Comparison of ENCODE assay signal across 8 mouse cellular contexts in genomic region chr17:85799081-85799864, GRCm38 (mm10).
DNase-seq lines count a peak whose midpoint lies in the region; ATAC-seq and TF ChIP-seq lines count a peak whose summit lies in the region.

No protein-coding gene starts in this region.

- DNase-seq in kidney, postnatal 10 days: no peak
- peak; percentile 41 for DNase-seq in limb, embryonic 11.5 days (ENCODE audit: low spot score)
- DNase-seq in cerebellum, adult 2 months: no peak
- no peak for DNase-seq in right cerebral cortex, postnatal 14 days
- DNase-seq in left cerebral cortex, adult 11 months (ENCODE audit: low spot score): no peak

- no peaks in the 10 kb centered on the region for H3K9me3 ChIP-seq in kidney, embryonic 14.5 days (ENCODE audit: control insufficient read depth, low read length)
- no peaks in the 10 kb centered on the region for H3K9me3 ChIP-seq in embryonic facial prominence, embryonic 15.5 days (replicated peaks)
- no peaks in the 10 kb centered on the region for H3K9me3 ChIP-seq in limb, embryonic 11.5 days (ENCODE audit: control insufficient read depth, low read length)
- no peaks in the 10 kb centered on the region for H3K9me3 ChIP-seq in neural tube, embryonic 15.5 days (replicated peaks)

- H3K27ac ChIP-seq in kidney, embryonic 14.5 days (ENCODE audit: low read depth, low read length): peak overlapping the region; percentile 73
- H3K27ac ChIP-seq in embryonic facial prominence, embryonic 15.5 days (replicated peaks): peak overlapping the region; percentile 45
- no peak overlapping the region for H3K27ac ChIP-seq in limb, embryonic 11.5 days (replicated peaks; ENCODE audit: low read depth, low read length)
- no peak overlapping the region for H3K27ac ChIP-seq in neural tube, embryonic 15.5 days (replicated peaks)
- no peak overlapping the region for H3K27ac ChIP-seq in cerebellum, adult 2 months (ENCODE audit: insufficient read depth, low read length)

- H3K4me1 ChIP-seq in kidney, embryonic 14.5 days (ENCODE audit: control insufficient read depth, insufficient read depth, low read length): peaks cover 4% of the 10 kb centered on the region; the same call in 1 of the 2 replicates
- H3K4me1 ChIP-seq in embryonic facial prominence, embryonic 15.5 days: peaks cover 15% of the 10 kb centered on the region
- H3K4me1 ChIP-seq in limb, embryonic 11.5 days (ENCODE audit: control insufficient read depth, insufficient read depth, low read length): peaks cover 28% of the 10 kb centered on the region
- H3K4me1 ChIP-seq in neural tube, embryonic 15.5 days: peaks cover 21% of the 10 kb centered on the region
- peaks cover 3% of the 10 kb centered on the region for H3K4me1 ChIP-seq in cerebellum, adult 2 months (ENCODE audit: control insufficient read depth, insufficient read depth, low read length)

- peaks cover 41% of the 10 kb centered on the region for H3K27me3 ChIP-seq in kidney, embryonic 14.5 days (ENCODE audit: control insufficient read depth, insufficient read depth, low read length)
- peaks cover 31% of the 10 kb centered on the region for H3K27me3 ChIP-seq in embryonic facial prominence, embryonic 15.5 days
- H3K27me3 ChIP-seq in limb, embryonic 11.5 days (ENCODE audit: control insufficient read depth, insufficient read depth, low read length): 0 out of 2 replicates have a peak, but pooled peaks cover 10% of the 10 kb centered on the region
- peaks cover 58% of the 10 kb centered on the region for H3K27me3 ChIP-seq in neural tube, embryonic 15.5 days (replicated peaks)
- peaks cover 1% of the 10 kb centered on the region; the same call in 1 of the 2 replicates for H3K27me3 ChIP-seq in cerebellum, adult 2 months (ENCODE audit: control insufficient read depth, insufficient read depth, low read length)

- no peak for TF ChIP-seq POLR2A in cerebellum, adult 2 months (IDR thresholded peaks at IDR 0.05; ENCODE audit: borderline replicate concordance, insufficient read depth, low read length)

- WGBS in kidney, embryonic 14.5 days: 2% methylated on average over 22 of the region's 22 CpGs
- WGBS in embryonic facial prominence, embryonic 15.5 days: 4% methylated on average over 22 of the region's 22 CpGs
- WGBS in limb, embryonic 11.5 days: under 1% methylated on average over 22 of the region's 22 CpGs
- 1% methylated on average over 22 of the region's 22 CpGs for WGBS in neural tube, embryonic 15.5 days
- WGBS in cerebellum, adult 2 months: 3% methylated on average over 22 of the region's 22 CpGs

- ATAC-seq in kidney, embryonic 14.5 days (ENCODE audit: low FRiP score, low TSS enrichment): peak; percentile 63
- no peak for ATAC-seq in embryonic facial prominence, embryonic 15.5 days (ENCODE audit: insufficient number of reproducible peaks, low FRiP score, low TSS enrichment, low read depth)
- no peak for ATAC-seq in limb, embryonic 11.5 days (ENCODE audit: insufficient number of reproducible peaks, low FRiP score, low TSS enrichment, low read depth)
- no peak for ATAC-seq in neural tube, embryonic 15.5 days (ENCODE audit: low FRiP score)

- peak overlapping the region; percentile 62 for H3K9ac ChIP-seq in kidney, embryonic 14.5 days (ENCODE audit: low read depth, low read length)
- peak overlapping the region; percentile 54 for H3K9ac ChIP-seq in embryonic facial prominence, embryonic 15.5 days
- peak overlapping the region; percentile 67 for H3K9ac ChIP-seq in limb, embryonic 11.5 days (ENCODE audit: low read length)
- H3K9ac ChIP-seq in neural tube, embryonic 15.5 days (replicated peaks): peak overlapping the region; percentile 33; the same call in 1 of the 2 replicates

- peak overlapping the region; percentile 41 for H3K4me3 ChIP-seq in kidney, embryonic 14.5 days (ENCODE audit: low read length)
- peak overlapping the region; percentile 51 for H3K4me3 ChIP-seq in embryonic facial prominence, embryonic 15.5 days (replicated peaks)
- peak overlapping the region; percentile 51 for H3K4me3 ChIP-seq in limb, embryonic 11.5 days (ENCODE audit: low read depth, low read length)
- H3K4me3 ChIP-seq in neural tube, embryonic 15.5 days (replicated peaks): peak overlapping the region; percentile 46
- H3K4me3 ChIP-seq in cerebellum, adult 2 months (replicated peaks; ENCODE audit: insufficient read depth, low read depth, low read length): no peak overlapping the region

- TF ChIP-seq CTCF in cerebellum, adult 2 months (IDR thresholded peaks at IDR 0.05; ENCODE audit: borderline replicate concordance, insufficient read depth, low read depth, low read length): no peak

- peak overlapping the region; percentile 72 for H3K4me2 ChIP-seq in kidney, embryonic 14.5 days (replicated peaks; ENCODE audit: low read depth, low read length)
- H3K4me2 ChIP-seq in embryonic facial prominence, embryonic 15.5 days (replicated peaks): peak overlapping the region; percentile 87
- peak overlapping the region; percentile 99 for H3K4me2 ChIP-seq in limb, embryonic 11.5 days (ENCODE audit: low read depth, severe bottlenecking)
- H3K4me2 ChIP-seq in neural tube, embryonic 15.5 days: peak overlapping the region; percentile 94

- H3K36me3 ChIP-seq in kidney, embryonic 14.5 days (ENCODE audit: control insufficient read depth, insufficient read depth, low read length): no peaks in the 10 kb centered on the region
- H3K36me3 ChIP-seq in embryonic facial prominence, embryonic 15.5 days: no peaks in the 10 kb centered on the region
- H3K36me3 ChIP-seq in limb, embryonic 11.5 days (ENCODE audit: control insufficient read depth, insufficient read depth, low read length): no peaks in the 10 kb centered on the region
- H3K36me3 ChIP-seq in neural tube, embryonic 15.5 days: no peaks in the 10 kb centered on the region

Comparison
In these comparisons a context has a peak if more than half of its experiments do, and no peak if none do; other contexts are left out.
1. H3K27ac ChIP-seq: peak in kidney, embryonic 14.5 days (single experiment) and embryonic facial prominence, embryonic 15.5 days (single experiment); none in limb, embryonic 11.5 days (single experiment), neural tube, embryonic 15.5 days (single experiment) and cerebellum, adult 2 months (single experiment).
2. Peak in every context shown above with its lines, with median percentiles within 50 percentile points of each other: H3K4me2 ChIP-seq and H3K9ac ChIP-seq.